Mouse (Mus musculus) macrophage (primary cell): Measurements from ENCODE around the gene Szt2. TPM values are rescaled to one million over a fixed set of nuclear protein-coding genes. Genes with fewer than 3 reads are reported as not detected.

ENCODE experiments used
- H3K27ac ChIP-seq: fragments of 350-480 bp; formaldehyde crosslinking; 2 replicates; pipeline ENCODE4 v1.9.0; 2021
- H3K36me3 ChIP-seq: fragments of 350-480 bp; formaldehyde crosslinking; 2 replicates; pipeline ENCODE4 v1.9.0; 2021; ENCODE audit errors: inconsistent target
- H3K4me3 ChIP-seq: fragments of 350-480 bp; formaldehyde crosslinking; 2 replicates; pipeline ENCODE4 v1.9.0; 2021; ENCODE audit errors: inconsistent target
- H3K79me2 ChIP-seq: fragments of 350-480 bp; formaldehyde crosslinking; 2 replicates; pipeline ENCODE4 v1.9.0; 2021; ENCODE audit errors: inconsistent target
- WGBS: methylation state at CpG from one replicate; pipeline ENCODE4 v1.1.7; 2026; ENCODE audit warnings: inconsistent platforms; ENCODE audit not compliant: missing documents; 5-methylcytosine and 5-hydroxymethylcytosine counted together
- polyA plus RNA-seq: library from polyadenylated mRNA; stranded (reverse); fragments of 250-400 nt; gene quantifications from 3 replicates; pipeline ENCODE4 v1.2.4, GENCODE M21; 2018; ENCODE audit warnings: inconsistent platforms

Gene Szt2
- polyA plus RNA-seq, 1 experiment from 2014 or later: 3.0 TPM

GRCm38 (mm10) chr4:118358159-118358895 is 50.7 kb downstream of the Szt2 start:
- H3K4me3 ChIP-seq: no peak overlapping the region
- no peaks in the 10 kb centered on the region for H3K79me2 ChIP-seq
- H3K36me3 ChIP-seq: peaks cover 16% of the 10 kb centered on the region
- H3K27ac ChIP-seq: no peak overlapping the region
- WGBS: 95% methylated on average over 13 of the region's 17 CpGs

GRCm38 (mm10) chr4:118357504-118357903 is 51.6 kb downstream of the Szt2 start:
- no peak overlapping the region for H3K27ac ChIP-seq
- peaks cover 8% of the 10 kb centered on the region for H3K36me3 ChIP-seq

GRCm38 (mm10) chr4:118356738-118357137 is 52.3 kb downstream of the Szt2 start:
- Histone ChIP-seq H3K27ac (no peak overlapping the region), H3K79me2 (no peaks in the 10 kb centered on the region), H3K4me3 (no peak overlapping the region), H3K36me3 (peaks cover under 1% of the 10 kb centered on the region; the same call in 1 of the 2 replicates)
- 88% methylated on average over 6 of the region's 6 CpGs for WGBS

More at GRCm38 (mm10) chr4:118357504-118357903, 51.6 kb downstream of the Szt2 start:
- 92% methylated on average over 8 of the region's 8 CpGs for WGBS
- H3K4me3 ChIP-seq: no peak overlapping the region
- H3K79me2 ChIP-seq: no peaks in the 10 kb centered on the region

GRCm38 (mm10) chr4:118354289-118354688 is 54.8 kb downstream of the Szt2 start:
- no peak overlapping the region for H3K4me3 ChIP-seq

GRCm38 (mm10) chr4:118353689-118354088 is 55.4 kb downstream of the Szt2 start:
- Histone ChIP-seq H3K4me3 (no peak overlapping the region), H3K79me2 (no peaks in the 10 kb centered on the region), H3K36me3 (no peaks in the 10 kb centered on the region), H3K27ac (no peak overlapping the region)
- 94% methylated on average over 6 of the region's 6 CpGs for WGBS

More at GRCm38 (mm10) chr4:118354289-118354688, 54.8 kb downstream of the Szt2 start:
- no peak overlapping the region for H3K27ac ChIP-seq
- WGBS: 87% methylated on average over 3 of the region's 3 CpGs
- no peaks in the 10 kb centered on the region for H3K79me2 ChIP-seq
- no peaks in the 10 kb centered on the region for H3K36me3 ChIP-seq

GRCm38 (mm10) chr4:118351828-118352227 is 57.2 kb downstream of the Szt2 start:
- H3K27ac ChIP-seq: no peak overlapping the region
- no peaks in the 10 kb centered on the region for H3K36me3 ChIP-seq
- H3K79me2 ChIP-seq: no peaks in the 10 kb centered on the region
- H3K4me3 ChIP-seq: no peak overlapping the region
- WGBS: 88% methylated on average over 3 of the region's 3 CpGs

GRCm38 (mm10) chr4:118350864-118351263 is 58.2 kb downstream of the Szt2 start:
- Histone ChIP-seq H3K27ac (no peak overlapping the region), H3K4me3 (no peak overlapping the region), H3K79me2 (no peaks in the 10 kb centered on the region), H3K36me3 (no peaks in the 10 kb centered on the region)
- WGBS: 100% methylated on average over 2 of the region's 2 CpGs

GRCm38 (mm10) chr4:118347529-118348309 is 61.4 kb downstream of the Szt2 start:
- Histone ChIP-seq H3K36me3 (no peaks in the 10 kb centered on the region), H3K27ac (no peak overlapping the region), H3K79me2 (no peaks in the 10 kb centered on the region), H3K4me3 (no peak overlapping the region)
- WGBS: 20% methylated on average over 13 of the region's 13 CpGs

GRCm38 (mm10) chr4:118341447-118341846 is 67.6 kb downstream of the Szt2 start:
- Histone ChIP-seq H3K79me2 (no peaks in the 10 kb centered on the region), H3K36me3 (no peaks in the 10 kb centered on the region), H3K4me3 (no peak overlapping the region), H3K27ac (no peak overlapping the region)
- 89% methylated on average over 3 of the region's 3 CpGs for WGBS

GRCm38 (mm10) chr4:118336658-118337057 is 72.4 kb downstream of the Szt2 start:
- 36% methylated on average over 5 of the region's 7 CpGs for WGBS
- Histone ChIP-seq H3K27ac (no peak overlapping the region), H3K79me2 (no peaks in the 10 kb centered on the region), H3K36me3 (no peaks in the 10 kb centered on the region), H3K4me3 (no peak overlapping the region)

GRCm38 (mm10) chr4:118335991-118336390 is 73.1 kb downstream of the Szt2 start:
- H3K4me3 ChIP-seq: no peak overlapping the region
- H3K79me2 ChIP-seq: no peaks in the 10 kb centered on the region
- 92% methylated on average over 4 of the region's 4 CpGs for WGBS
- H3K27ac ChIP-seq: no peak overlapping the region
- no peaks in the 10 kb centered on the region for H3K36me3 ChIP-seq

GRCm38 (mm10) chr4:118331777-118332176 is 77.3 kb downstream of the Szt2 start:
- Histone ChIP-seq H3K36me3 (no peaks in the 10 kb centered on the region), H3K79me2 (no peaks in the 10 kb centered on the region), H3K27ac (no peak overlapping the region), H3K4me3 (no peak overlapping the region)
- WGBS: 31% methylated on average over 4 of the region's 4 CpGs

GRCm38 (mm10) chr4:118326476-118326875 is 82.6 kb downstream of the Szt2 start:
- H3K4me3 ChIP-seq: no peak overlapping the region
- H3K36me3 ChIP-seq: no peaks in the 10 kb centered on the region
- no peak overlapping the region for H3K27ac ChIP-seq
- WGBS: 6% methylated on average over 7 of the region's 7 CpGs
- no peaks in the 10 kb centered on the region for H3K79me2 ChIP-seq

GRCm38 (mm10) chr4:118320636-118321035 is 88.4 kb downstream of the Szt2 start:
- Histone ChIP-seq H3K36me3 (no peaks in the 10 kb centered on the region), H3K27ac (no peak overlapping the region), H3K79me2 (no peaks in the 10 kb centered on the region), H3K4me3 (no peak overlapping the region)
- 100% methylated on average over 2 of the region's 2 CpGs for WGBS

- Histone ChIP-seq H3K4me3 (no peak overlapping the region), H3K27ac (no peak overlapping the region), H3K36me3 (no peaks in the 10 kb centered on the region), H3K79me2 (no peaks in the 10 kb centered on the region)
- WGBS: 65% methylated on average over 8 of the region's 8 CpGs
Observed at GRCm38 (mm10) chr4:118319706-118320344, 89.2 kb downstream of the Szt2 start.
